Mouse (Mus musculus) testis, adult 2 months (tissue): ENCODE data around the gene Capn7. TPM values are rescaled to one million over a fixed set of nuclear protein-coding genes. Genes with fewer than 3 reads are reported as not detected.

Source experiments
- H3K27ac ChIP-seq: fragments of 200-500 bp; 2 replicates; pipeline ENCODE4 v1.5.1; 2012; ENCODE audit warnings: low read depth, low read length; ENCODE audit not compliant: control insufficient read depth, insufficient read depth
- H3K27me3 ChIP-seq: fragments of 200-500 bp; 2 replicates; pipeline ENCODE4 v1.6.1; 2012; ENCODE audit warnings: mild to moderate bottlenecking, low read length, moderate library complexity; ENCODE audit not compliant: control insufficient read depth, insufficient read depth
- H3K36me3 ChIP-seq: fragments of 200-500 bp; 2 replicates; pipeline ENCODE4 v1.6.1; 2012; ENCODE audit warnings: mild to moderate bottlenecking, low read length; ENCODE audit not compliant: control insufficient read depth, insufficient read depth
- H3K4me1 ChIP-seq: fragments of 200-500 bp; 2 replicates; pipeline ENCODE4 v1.6.1; 2012; ENCODE audit warnings: low read length; ENCODE audit not compliant: control insufficient read depth, insufficient read depth
- H3K4me3 ChIP-seq: fragments of 200-500 bp; 2 replicates; pipeline ENCODE4 v1.5.1; 2012; ENCODE audit warnings: low read depth, mild to moderate bottlenecking, low read length, moderate library complexity, mixed read lengths; ENCODE audit not compliant: control insufficient read depth
- CTCF ChIP-seq: fragments of 200-500 bp; IDR thresholded peaks from 2 replicates; pipeline ENCODE4 v1.5.1; 2012; ENCODE audit warnings: low read depth, mild to moderate bottlenecking, inconsistent platforms, low read length, moderate library complexity; ENCODE audit not compliant: control insufficient read depth, insufficient read depth, insufficient replicate concordance
- POLR2A ChIP-seq: fragments of 200-500 bp; IDR thresholded peaks from 2 replicates; pipeline ENCODE4 v1.6.1; 2012; ENCODE audit warnings: low read depth, mild to moderate bottlenecking, inconsistent platforms, low read length, moderate library complexity; ENCODE audit not compliant: control insufficient read depth
- polyA plus RNA-seq: library from polyadenylated mRNA; depleted of rRNA; stranded (reverse); fragments of >200 nt; gene quantifications from 2 replicates; pipeline ENCODE4 v1.2.3, GENCODE M21; 2012

The Capn7 gene
- polyA plus RNA-seq, 1 experiment, result 8.5 TPM

DNA sequence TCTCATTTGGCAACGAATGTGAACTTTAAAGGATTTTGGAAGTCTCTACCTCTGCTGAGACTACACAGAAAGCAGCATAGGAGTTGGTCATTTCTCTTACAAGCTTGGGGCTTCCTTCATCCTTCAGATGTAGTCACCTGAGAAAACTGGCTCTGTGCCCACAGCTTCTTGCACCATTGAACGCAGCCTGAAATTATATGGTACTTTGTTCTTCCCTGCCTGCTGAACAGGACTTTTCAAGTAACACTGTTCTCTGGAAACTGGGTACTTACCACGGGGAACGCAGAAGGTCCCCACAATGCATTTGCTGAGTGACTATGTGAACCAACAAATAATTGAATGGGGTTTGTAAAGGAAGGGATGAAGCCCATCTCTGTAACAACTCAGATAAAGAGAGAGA lies 13.2 kb upstream of the Capn7 start:
- peaks cover 21% of the 10 kb centered on the region for H3K4me1 ChIP-seq
- H3K27ac ChIP-seq, result peak overlapping the region; percentile 78
- TF ChIP-seq POLR2A, result no peak
- TF ChIP-seq CTCF, result no peak
- H3K4me3 ChIP-seq, result peak overlapping the region; percentile 90
- H3K36me3 ChIP-seq, result peaks cover 1% of the 10 kb centered on the region
- no peaks in the 10 kb centered on the region for H3K27me3 ChIP-seq

DNA sequence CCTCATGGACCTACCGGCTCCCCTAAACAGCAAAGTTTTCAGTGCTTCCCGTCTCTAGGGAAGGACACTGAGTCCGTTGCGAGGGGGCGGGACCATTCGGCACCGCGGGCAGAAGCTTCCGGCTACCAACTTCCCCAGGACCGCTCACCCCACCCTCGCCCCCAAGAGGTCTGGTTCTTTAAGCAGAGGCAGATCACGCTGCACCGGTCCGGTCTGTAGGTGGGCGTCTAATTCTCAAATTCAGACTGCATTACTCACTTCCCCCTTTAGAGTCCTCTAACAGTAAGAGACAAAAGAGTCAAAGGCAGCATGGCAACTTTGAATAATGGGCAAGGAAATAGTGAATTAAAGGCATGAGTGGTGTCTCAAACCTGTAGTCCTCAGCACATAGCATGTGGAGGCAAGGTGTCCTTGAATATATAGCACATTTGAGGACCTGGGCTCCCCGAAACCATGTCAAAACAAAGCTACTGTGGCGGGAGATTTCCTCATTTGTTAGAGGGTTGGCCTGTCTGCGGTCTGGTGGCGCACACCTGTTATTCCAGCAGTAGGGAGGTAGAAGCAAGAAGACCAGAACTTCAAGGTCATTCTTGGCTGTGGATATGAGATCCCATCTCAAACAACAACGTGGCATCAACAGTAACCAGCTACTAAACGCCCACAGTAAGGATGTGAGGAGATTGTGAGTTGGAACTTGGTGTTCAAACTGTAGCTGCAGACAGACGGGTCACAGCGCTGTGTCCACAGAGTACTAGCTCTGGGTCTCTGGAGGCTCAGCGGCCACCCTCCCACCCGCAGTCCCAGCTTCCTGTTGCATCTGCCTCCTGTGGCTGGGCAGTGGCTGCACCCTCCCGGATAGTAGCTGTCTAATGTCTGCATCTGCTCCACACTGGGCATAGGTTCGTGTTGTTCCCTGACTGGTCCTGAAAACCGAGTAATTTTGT lies 12.3 kb upstream of the Capn7 start, which contains the start of gene Dnah1:
Gene Dnah1, minus strand, starts transcription at position 48 of the 944 bp plus-strand sequence.
- peak within 1 kb of the TSS; percentile 78 for H3K27ac ChIP-seq
- peak within 1 kb of the TSS; percentile 90 for H3K4me3 ChIP-seq
- peaks cover 1% of the 10 kb centered on the region for H3K36me3 ChIP-seq
- peaks cover 21% of the 10 kb centered on the region for H3K4me1 ChIP-seq
- no peaks in the 10 kb centered on the region for H3K27me3 ChIP-seq
- TF ChIP-seq CTCF (no peak), POLR2A (peak; percentile 69)

DNA sequence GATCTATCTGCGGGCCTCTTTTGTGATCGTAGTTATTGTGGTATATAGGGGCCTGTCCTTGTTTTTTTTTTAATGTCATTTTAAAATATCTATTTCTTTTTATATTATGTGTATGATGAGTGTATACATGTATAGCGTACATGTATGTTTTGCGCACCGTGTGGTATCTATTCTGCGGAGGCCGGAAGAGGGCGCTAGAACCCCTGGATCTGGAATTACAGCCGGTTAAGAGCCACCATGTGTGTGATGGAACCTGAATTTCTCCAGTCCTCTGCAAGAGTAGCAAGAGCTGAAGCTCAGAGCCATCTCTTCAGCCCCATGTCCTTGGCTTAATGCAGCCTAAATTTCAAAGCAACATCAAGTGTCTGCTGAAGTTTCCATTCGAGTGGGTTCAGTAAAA lies 11.6 kb upstream of the Capn7 start:
- peaks cover 1% of the 10 kb centered on the region for H3K36me3 ChIP-seq
- no peak overlapping the region for H3K27ac ChIP-seq
- peaks cover 21% of the 10 kb centered on the region for H3K4me1 ChIP-seq
- TF ChIP-seq CTCF, result peak; percentile 34; the same call in 1 of the 2 replicates
- TF ChIP-seq POLR2A, result no peak
- H3K27me3 ChIP-seq, result no peaks in the 10 kb centered on the region
- H3K4me3 ChIP-seq, result peak overlapping the region; percentile 90

DNA sequence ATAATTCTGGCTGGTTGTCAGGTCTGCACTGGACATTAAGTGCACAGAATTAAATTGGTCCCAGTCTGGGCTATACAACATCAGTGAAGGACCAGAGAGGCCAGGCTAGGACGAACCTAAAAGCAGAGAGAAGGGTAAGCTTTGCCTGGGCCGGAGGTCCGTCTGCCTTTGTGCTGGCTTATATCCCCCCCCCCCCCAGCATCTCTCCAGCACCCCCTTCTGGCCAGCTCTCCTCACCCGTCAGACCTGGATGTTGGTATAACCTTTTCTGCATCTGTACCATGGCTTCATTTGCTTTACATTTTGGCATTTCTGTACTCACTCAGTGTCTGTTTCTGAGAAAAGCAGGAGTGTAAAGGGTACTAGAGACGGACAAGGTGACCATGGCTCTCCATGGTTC lies 10.9 kb upstream of the Capn7 start:
- TF ChIP-seq CTCF (no peak), POLR2A (no peak)
- H3K36me3 ChIP-seq, result no peaks in the 10 kb centered on the region; the same call in 1 of the 2 replicates
- H3K27me3 ChIP-seq, result no peaks in the 10 kb centered on the region
- H3K27ac ChIP-seq, result no peak overlapping the region
- peak overlapping the region; percentile 46; the same call in 1 of the 2 replicates for H3K4me3 ChIP-seq
- H3K4me1 ChIP-seq, result peaks cover 21% of the 10 kb centered on the region

DNA sequence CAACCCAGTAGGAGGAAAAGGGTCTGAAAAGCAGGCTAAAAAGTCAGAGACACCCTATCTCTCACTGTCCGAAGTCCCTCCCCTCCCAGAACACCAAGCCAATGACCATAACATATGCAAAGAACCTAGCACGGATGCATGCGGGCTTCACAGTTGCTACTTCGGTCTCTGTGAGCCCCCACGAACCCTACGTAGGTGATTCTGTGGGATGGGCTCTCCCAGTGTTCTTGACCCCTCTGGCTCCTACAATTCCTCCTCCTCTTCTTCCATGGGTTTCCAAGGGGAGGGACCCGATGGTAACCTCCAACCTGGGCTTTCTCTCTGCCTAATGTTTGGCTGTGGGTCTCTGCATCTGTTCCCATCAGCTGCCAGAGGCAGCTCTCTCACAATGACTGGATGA lies 9.7 kb upstream of the Capn7 start:
- Histone ChIP-seq H3K36me3 (no peaks in the 10 kb centered on the region; the same call in 1 of the 2 replicates), H3K4me3 (no peak overlapping the region), H3K27me3 (no peaks in the 10 kb centered on the region), H3K4me1 (peaks cover 21% of the 10 kb centered on the region), H3K27ac (no peak overlapping the region)
- TF ChIP-seq CTCF (no peak), POLR2A (no peak)

DNA sequence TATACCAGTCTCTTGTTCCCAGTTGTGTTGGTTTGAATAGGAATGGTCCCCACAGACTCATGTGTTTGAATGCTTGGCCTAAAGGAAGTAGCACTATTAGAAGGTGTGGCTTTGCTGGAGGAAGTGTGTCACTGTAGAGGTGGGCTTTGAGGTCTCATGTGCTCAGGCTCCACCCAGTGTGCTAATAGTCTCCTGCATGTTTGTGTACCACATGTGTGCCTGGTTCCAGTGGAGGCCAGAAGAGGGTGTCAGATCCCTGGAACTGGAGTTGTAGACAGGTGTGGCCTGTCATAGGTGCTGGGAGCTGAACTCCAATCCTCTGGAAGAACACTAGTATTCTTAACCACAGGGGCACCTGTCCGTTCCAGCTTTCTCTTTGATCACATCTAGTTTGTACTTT lies 9.2 kb upstream of the Capn7 start:
- no peak for TF ChIP-seq POLR2A
- TF ChIP-seq CTCF, result no peak
- Histone ChIP-seq H3K27me3 (no peaks in the 10 kb centered on the region), H3K4me3 (no peak overlapping the region), H3K4me1 (peaks cover 21% of the 10 kb centered on the region), H3K27ac (no peak overlapping the region), H3K36me3 (no peaks in the 10 kb centered on the region; the same call in 1 of the 2 replicates)

DNA sequence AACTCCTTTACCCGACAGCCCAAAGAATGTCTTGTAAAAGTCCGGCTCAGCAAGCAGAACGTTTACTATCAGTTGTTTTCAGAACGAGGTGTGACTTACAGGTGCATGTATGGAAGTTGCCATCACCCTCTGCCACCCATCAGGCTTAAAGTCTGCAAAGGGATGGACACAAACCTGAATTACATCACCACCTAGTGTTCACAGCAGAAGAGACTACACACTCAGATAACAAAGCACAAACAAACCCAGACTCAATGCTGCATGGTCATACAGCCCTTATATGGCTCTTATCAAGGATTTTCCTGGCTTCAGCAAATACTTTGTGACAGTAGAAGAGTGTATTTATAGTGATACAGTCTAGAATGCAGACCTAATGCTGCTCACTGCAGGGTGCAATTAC lies 8.8 kb upstream of the Capn7 start:
- TF ChIP-seq POLR2A, result no peak
- no peak for TF ChIP-seq CTCF

More for the DNA sequence above, 8.8 kb upstream of the Capn7 start:
- Histone ChIP-seq H3K4me1 (peaks cover 17% of the 10 kb centered on the region), H3K27me3 (no peaks in the 10 kb centered on the region), H3K4me3 (no peak overlapping the region), H3K36me3 (no peaks in the 10 kb centered on the region; the same call in 1 of the 2 replicates), H3K27ac (no peak overlapping the region)
